Mouse (Mus musculus) lung, adult 2 months (tissue): ENCODE measurements around the gene Tep1.

Source experiments
- CTCF ChIP-seq: fragments of 200-500 bp; IDR thresholded peaks from 2 replicates; pipeline ENCODE4 v1.5.1; 2011; ENCODE audit warnings: mild to moderate bottlenecking, low read length, control low read depth; ENCODE audit not compliant: insufficient read depth
- POLR2A ChIP-seq: fragments of 200-500 bp; IDR thresholded peaks from 2 replicates; pipeline ENCODE4 v1.6.1; 2011; ENCODE audit warnings: low read depth, mild to moderate bottlenecking, control low read depth, low read length, borderline replicate concordance; ENCODE audit errors: extremely low read depth

DNA sequence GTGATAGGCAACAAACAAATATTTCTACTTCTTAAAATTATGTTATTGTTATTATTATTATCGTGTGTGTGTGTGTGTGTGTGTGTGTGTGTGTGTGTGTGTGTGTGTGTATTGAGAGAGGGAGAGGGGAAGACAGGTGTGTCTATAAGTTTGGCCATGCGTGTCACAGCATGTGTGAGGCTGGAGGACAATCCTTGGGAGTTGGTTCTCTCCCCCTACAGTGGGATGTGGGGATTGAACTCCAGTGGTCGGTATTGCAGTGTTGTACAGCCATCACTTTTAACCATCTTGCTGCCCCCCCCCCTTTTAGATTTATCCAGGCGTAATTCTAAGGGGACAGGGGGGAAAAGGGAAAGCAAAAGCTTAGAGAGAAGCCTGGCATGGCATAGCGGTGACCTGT is 1.7 kb downstream of the Tep1 start:
- TF ChIP-seq CTCF (no peak), POLR2A (no peak)
